Mouse (Mus musculus) cerebellum, adult 2 months (tissue): ENCODE measurements at regions not wholly inside any gene's neighbourhood (a gene's known extent, or its start where the extent isn't known, plus 50 kb on each side); places are given as distances from the start of the nearest gene placed in this dataset.

Experiments used
- CTCF ChIP-seq: fragments of 200-500 bp; IDR thresholded peaks from 2 replicates; pipeline ENCODE4 v1.5.1; 2011; ENCODE audit warnings: low read depth, mild to moderate bottlenecking, control low read depth, low read length, moderate library complexity, borderline replicate concordance; ENCODE audit not compliant: insufficient read depth
- POLR2A ChIP-seq: fragments of 200-500 bp; IDR thresholded peaks from 2 replicates; pipeline ENCODE4 v1.6.1; 2011; ENCODE audit warnings: low read length, control low read depth, borderline replicate concordance; ENCODE audit not compliant: insufficient read depth

DNA sequence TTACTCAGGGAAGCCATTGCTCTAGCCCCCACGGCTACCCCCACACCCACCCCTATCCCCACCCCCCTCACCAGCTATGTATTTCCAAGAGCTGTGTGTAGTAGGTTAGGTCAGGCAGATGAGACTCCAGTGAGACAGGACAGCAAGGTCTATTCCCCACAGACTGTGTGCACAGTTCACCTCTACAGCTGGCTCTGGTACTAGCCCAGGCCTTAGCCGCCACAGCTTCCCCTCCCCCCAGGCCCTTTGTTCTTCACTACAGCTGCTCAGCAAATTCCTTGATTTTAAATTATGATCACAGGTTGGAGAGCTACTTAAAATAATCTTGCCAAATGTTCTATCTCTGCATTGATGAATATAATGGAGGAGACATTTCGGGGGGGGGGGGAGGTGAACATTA lies 119.8 kb downstream of the Tomm20 start:
- no peak for TF ChIP-seq CTCF
- no peak for TF ChIP-seq POLR2A
